Mouse (Mus musculus) kidney, postnatal 25 days (tissue): ENCODE results near the gene Elf5.

Experiments
- DNase-seq, 2 experiments: peaks; one replicate each; pipeline ENCODE4 v3.0.0; 2021; ENCODE audit warnings: mixed read lengths in 2 of 2

Elf5 gene

GRCm38 (mm10) chr2:103478326-103478725, 66.8 kb downstream of the Elf5 start:
- no peak for DNase-seq

- DNase-seq: peak; percentile 38 to 69
Observed at GRCm38 (mm10) chr2:103480240-103480639, 68.8 kb downstream of the Elf5 start.

GRCm38 (mm10) chr2:103480871-103481270, 69.4 kb downstream of the Elf5 start:
- no peak for DNase-seq

GRCm38 (mm10) chr2:103481314-103482231, 70.1 kb downstream of the Elf5 start:
- no peak for DNase-seq

GRCm38 (mm10) chr2:103483289-103483985, 71.9 kb downstream of the Elf5 start:
- no peak for DNase-seq

GRCm38 (mm10) chr2:103483986-103484520, 72.6 kb downstream of the Elf5 start:
- DNase-seq: no peak

GRCm38 (mm10) chr2:103484617-103485401, 73.3 kb downstream of the Elf5 start, which contains the start of gene Cat:
Gene Cat (minus strand): TSS chr2:103485160.
- peak; percentile 98 to 99 for DNase-seq

- DNase-seq: no peak
Observed at GRCm38 (mm10) chr2:103492526-103492925, 81.0 kb downstream of the Elf5 start.

- no peak for DNase-seq
Observed at GRCm38 (mm10) chr2:103493827-103494226, 82.3 kb downstream of the Elf5 start.

- no peak for DNase-seq
Observed at GRCm38 (mm10) chr2:103495633-103496418, 84.3 kb downstream of the Elf5 start.
